Mouse (Mus musculus): ENCODE measurements around the gene Cav3. TPM values are rescaled to one million over a fixed set of nuclear protein-coding genes. Genes with fewer than 3 reads are reported as not detected.

The Cav3 gene
- polyA plus RNA-seq, 1 experiment from 2014 or later: 0.50 TPM

DNA sequence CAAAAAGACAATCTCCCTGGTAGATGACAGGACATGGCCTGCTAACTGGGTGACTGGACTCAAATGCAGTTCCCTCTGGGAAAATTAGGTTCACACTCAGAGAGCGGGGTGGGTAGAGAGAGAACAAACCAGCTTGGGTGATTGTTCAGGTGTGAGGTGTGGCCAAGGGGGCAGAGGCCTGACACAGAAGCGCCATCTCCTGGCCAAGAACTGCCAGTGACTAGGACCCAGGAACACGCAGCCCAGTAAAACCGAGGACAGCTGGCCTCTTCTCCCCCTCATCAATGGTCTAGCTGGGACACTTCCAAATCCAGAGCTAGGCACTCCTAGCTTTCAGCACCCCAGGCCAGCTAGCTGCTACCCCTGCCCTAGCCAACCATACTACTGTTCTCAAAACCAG is 25.0 kb downstream of the Cav3 start:
- no peaks in the 10 kb centered on the region for H3K9me3 ChIP-seq
- 5% methylated on average over 4 of the region's 4 CpGs for WGBS
- H3K9ac ChIP-seq: no peak overlapping the region
- H3K4me1 ChIP-seq (replicated peaks): peaks cover 7% of the 10 kb centered on the region
- H3K27ac ChIP-seq (replicated peaks): no peak overlapping the region
- no peak overlapping the region for H3K4me3 ChIP-seq
- 0 out of 2 replicates have a peak, but pooled peaks have one; percentile 20 for ATAC-seq (ENCODE audit: low read depth)
- H3K4me2 ChIP-seq: no peak overlapping the region
- no peaks in the 10 kb centered on the region for H3K36me3 ChIP-seq
- H3K27me3 ChIP-seq: peaks cover 36% of the 10 kb centered on the region

DNA sequence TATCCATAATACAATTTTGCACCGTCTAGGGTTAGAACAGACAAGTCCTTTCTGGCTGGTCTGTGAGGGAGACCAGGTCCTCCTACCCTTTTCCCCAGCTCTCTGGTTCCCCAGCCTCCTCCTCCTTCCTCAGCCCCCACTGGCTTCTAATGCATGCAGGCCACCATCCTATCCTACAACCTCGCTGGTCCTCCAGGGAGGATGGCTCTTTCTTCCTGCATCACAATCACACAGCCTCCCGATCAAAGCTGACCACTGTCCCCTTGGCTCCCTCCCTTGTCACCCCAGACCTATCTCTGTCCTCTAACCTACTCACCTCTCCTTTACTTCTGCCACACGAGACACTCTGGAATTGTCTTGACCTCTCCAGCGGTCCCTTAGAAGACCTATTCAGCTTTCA is 28.7 kb downstream of the Cav3 start:
- Histone ChIP-seq H3K4me1 (replicated peaks) (peaks cover 22% of the 10 kb centered on the region), H3K9me3 (no peaks in the 10 kb centered on the region), H3K36me3 (no peaks in the 10 kb centered on the region), H3K9ac (no peak overlapping the region), H3K4me3 (no peak overlapping the region), H3K4me2 (no peak overlapping the region), H3K27me3 (peaks cover 70% of the 10 kb centered on the region), H3K27ac (replicated peaks) (no peak overlapping the region)
- no peak for ATAC-seq (ENCODE audit: low read depth)
- 82% methylated on average over 5 of the region's 5 CpGs for WGBS

DNA sequence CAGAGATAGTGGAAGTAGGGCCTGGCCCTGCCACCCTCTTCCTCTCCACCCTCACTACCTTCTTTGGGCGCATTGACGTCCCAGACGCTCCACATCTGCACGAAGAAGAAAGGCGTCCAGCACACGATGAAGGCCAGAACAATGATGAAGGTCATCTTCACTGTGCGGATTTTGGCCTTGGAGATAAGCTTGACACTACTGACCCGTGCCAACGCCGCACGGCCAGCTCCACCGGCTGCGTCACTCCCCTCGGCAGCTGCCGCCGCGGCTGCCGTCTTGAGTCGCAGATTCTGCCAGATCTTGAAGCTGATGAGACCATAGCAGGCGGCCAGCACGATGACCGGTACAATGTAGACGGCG is 29.5 kb downstream of the Cav3 start:
- 36% methylated on average over 24 of the region's 24 CpGs for WGBS
- Histone ChIP-seq H3K4me1 (replicated peaks) (peaks cover 22% of the 10 kb centered on the region), H3K27ac (replicated peaks) (no peak overlapping the region), H3K9me3 (no peaks in the 10 kb centered on the region), H3K36me3 (no peaks in the 10 kb centered on the region), H3K4me3 (peak overlapping the region; percentile 39), H3K4me2 (peak overlapping the region; percentile 70), H3K27me3 (peaks cover 70% of the 10 kb centered on the region), H3K9ac (peak overlapping the region; percentile 52)
- ATAC-seq (ENCODE audit: low read depth): no peak

DNA sequence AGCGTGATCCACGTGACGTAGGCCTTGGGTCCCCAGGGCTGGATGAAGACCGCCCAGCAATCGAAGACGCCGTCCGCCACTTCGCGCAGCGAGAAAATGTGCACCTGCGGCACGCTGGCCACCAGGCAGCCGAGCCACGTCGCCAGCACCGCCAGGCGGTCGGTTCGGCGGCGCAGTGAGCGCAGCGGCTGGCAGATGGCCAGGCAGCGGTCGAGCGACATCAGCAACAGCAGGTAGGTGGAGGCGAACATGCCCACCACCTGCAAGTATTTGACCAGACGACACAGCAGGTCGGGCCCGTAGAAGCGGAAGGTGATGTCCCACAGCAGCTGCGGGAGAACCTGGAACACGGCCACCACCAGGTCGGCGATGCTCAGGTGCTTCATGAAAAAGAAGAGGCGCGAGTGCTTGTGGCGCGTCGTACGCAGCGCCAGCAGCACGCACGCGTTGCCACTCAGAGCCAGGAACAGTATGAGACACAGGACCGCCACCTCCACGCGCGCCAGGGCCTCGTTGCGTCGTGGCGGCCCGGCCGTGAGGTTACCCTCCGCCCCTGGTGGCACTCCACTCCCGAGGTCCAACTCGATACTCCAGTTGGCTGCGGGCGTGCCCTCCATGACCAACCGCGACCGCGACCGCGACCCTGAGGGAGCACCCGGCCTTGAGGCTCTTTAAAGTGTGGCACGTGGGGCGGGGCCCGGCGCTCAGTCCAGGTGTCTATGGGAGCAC is 30.0 kb downstream of the Cav3 start:
- ATAC-seq (ENCODE audit: low read depth): peak; percentile 29; the same call in 1 of the 2 replicates
- peak overlapping the region; percentile 52 for H3K9ac ChIP-seq

DNA sequence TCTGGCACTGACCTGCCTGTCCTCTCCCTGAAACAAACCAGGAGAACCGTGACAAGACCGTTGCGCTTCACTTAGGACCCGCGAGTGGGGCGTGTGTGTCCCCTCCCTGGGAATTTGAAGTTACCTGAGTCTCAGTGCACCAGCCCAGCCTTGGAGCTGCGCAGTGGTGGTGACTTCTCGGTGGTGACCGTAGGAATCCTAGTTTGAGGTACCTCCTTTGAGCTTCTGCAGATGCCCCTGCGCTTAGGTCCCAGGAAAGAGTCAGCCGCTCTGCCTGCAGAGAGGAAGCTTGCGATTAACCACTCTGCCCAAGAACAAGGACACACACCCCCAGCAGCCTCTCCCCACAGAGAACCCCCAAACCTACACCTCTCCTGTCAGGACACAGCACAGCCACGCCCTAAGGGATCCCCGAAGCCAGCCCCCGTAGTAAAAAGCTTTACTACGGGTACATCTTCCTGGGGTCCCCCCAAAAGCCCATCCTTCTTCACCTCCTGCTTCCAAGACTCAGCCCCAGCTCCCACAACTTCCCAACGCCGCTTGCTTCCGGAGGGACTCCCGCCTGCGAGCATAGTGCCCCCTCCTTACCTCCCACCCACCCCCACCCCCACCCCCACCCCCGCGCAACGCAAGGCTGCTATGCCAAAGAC is 30.7 kb downstream of the Cav3 start, which contains the start of gene Oxtr:
Oxtr (minus strand) TSS at position 34 of the 650 bp plus-strand sequence.
- peak; percentile 30 for ATAC-seq (ENCODE audit: low read depth)
- Histone ChIP-seq H3K27ac (replicated peaks) (no peak within 1 kb of the TSS), H3K27me3 (peaks cover 70% of the 10 kb centered on the region), H3K4me3 (peak within 1 kb of the TSS; percentile 39), H3K9me3 (no peaks in the 10 kb centered on the region), H3K36me3 (no peaks in the 10 kb centered on the region), H3K4me2 (peak within 1 kb of the TSS; percentile 70), H3K9ac (peak within 1 kb of the TSS; percentile 65), H3K4me1 (replicated peaks) (peaks cover 28% of the 10 kb centered on the region)
- WGBS: 7% methylated on average over 24 of the region's 24 CpGs

More for the DNA sequence above, 30.0 kb downstream of the Cav3 start:
- no peaks in the 10 kb centered on the region for H3K36me3 ChIP-seq
- 4% methylated on average over 72 of the region's 72 CpGs for WGBS
- peak overlapping the region; percentile 39 for H3K4me3 ChIP-seq
- no peak overlapping the region for H3K27ac ChIP-seq (replicated peaks)
- H3K27me3 ChIP-seq: peaks cover 70% of the 10 kb centered on the region
- peaks cover 22% of the 10 kb centered on the region for H3K4me1 ChIP-seq (replicated peaks)
- peak overlapping the region; percentile 70 for H3K4me2 ChIP-seq
- H3K9me3 ChIP-seq: no peaks in the 10 kb centered on the region

DNA sequence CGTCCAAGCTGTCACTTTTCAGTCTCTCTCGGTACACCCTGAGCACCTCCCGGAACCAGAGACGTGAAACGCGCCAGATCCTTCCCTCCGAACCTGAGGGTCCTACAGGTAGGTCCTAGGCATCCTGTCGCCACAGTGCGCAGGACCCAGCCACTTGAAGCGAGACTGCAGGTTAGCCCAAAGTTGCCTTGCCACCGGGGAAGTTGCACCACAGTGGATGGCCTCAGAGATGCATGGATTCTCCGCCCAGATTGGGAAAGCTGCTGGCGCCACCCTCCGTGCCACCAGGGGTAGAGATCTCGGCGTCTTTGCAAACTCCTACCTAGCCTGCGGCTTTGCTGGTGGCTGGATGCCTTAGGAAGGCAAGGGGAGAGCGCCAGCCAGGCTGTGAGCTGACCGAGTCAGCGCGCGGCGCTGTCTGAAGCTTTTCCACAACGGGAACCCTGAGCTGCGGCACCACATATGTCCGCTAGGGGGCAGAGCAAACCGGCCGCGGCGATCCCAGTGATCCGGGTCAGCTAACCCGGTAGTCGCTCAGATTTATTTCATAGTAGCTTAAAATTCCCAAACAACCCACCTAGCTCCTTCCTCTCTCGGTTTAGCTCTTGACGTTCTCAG is 31.4 kb downstream of the Cav3 start:
- Histone ChIP-seq H3K9me3 (no peaks in the 10 kb centered on the region), H3K4me2 (peak overlapping the region; percentile 70), H3K36me3 (no peaks in the 10 kb centered on the region), H3K27me3 (peaks cover 68% of the 10 kb centered on the region), H3K27ac (replicated peaks) (no peak overlapping the region), H3K4me3 (peak overlapping the region; percentile 39), H3K4me1 (replicated peaks) (peaks cover 28% of the 10 kb centered on the region), H3K9ac (peak overlapping the region; percentile 65)
- peak; percentile 48 for ATAC-seq (ENCODE audit: low read depth)
- WGBS: 2% methylated on average over 35 of the region's 35 CpGs

DNA sequence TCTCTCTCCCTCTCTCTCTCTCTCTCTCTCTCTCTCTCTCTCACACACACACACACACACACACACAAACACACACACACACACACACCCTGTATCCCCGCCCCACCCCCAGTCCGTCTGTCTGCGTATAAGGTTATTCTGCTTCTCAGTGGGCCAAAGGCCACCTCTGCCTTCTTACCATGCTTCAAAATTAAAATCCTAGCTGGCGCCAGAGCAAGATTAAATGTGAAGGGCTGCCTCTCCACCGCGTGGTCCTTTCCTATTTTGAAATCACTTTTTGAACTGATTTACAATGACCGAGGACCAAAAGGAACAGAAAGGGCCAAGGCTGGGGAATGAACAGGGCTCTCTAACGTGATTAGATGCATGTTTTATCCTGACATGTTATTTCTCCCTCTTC is 32.2 kb downstream of the Cav3 start:
- no peaks in the 10 kb centered on the region for H3K36me3 ChIP-seq
- WGBS: 78% methylated on average over 8 of the region's 8 CpGs
- no peak overlapping the region for H3K9ac ChIP-seq
- ATAC-seq (ENCODE audit: low read depth): no peak
- no peaks in the 10 kb centered on the region for H3K9me3 ChIP-seq
- H3K4me3 ChIP-seq: no peak overlapping the region
- no peak overlapping the region for H3K4me2 ChIP-seq
- H3K27ac ChIP-seq (replicated peaks): no peak overlapping the region
- peaks cover 28% of the 10 kb centered on the region for H3K4me1 ChIP-seq (replicated peaks)
- H3K27me3 ChIP-seq: peaks cover 62% of the 10 kb centered on the region

DNA sequence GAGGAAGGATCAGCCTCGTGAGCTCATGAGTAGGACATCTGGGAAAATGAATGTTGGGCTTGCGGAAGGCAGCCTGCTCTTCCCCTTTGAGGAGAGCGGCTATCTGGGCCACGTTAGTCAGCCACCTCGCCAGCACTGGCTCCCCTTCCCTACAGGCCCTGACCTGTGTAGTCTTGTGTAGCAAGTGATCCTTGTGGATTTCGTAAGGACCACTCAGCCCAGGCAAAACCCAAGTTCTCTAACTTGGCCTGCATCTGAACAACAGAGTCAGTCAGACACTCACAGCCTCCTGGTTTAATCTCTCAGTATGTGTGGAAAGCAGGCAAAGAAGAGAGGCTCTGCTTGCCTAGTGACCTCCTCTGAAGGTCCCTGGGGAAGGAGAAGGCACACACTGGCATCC is 33.4 kb downstream of the Cav3 start:
- H3K9me3 ChIP-seq: no peaks in the 10 kb centered on the region
- no peaks in the 10 kb centered on the region for H3K36me3 ChIP-seq
- ATAC-seq (ENCODE audit: low read depth): no peak
- H3K9ac ChIP-seq: no peak overlapping the region
- H3K27ac ChIP-seq (replicated peaks): no peak overlapping the region
- H3K4me1 ChIP-seq (replicated peaks): peaks cover 28% of the 10 kb centered on the region
- H3K4me3 ChIP-seq: no peak overlapping the region
- peaks cover 51% of the 10 kb centered on the region for H3K27me3 ChIP-seq
- no peak overlapping the region for H3K4me2 ChIP-seq
- 91% methylated on average over 6 of the region's 6 CpGs for WGBS

DNA sequence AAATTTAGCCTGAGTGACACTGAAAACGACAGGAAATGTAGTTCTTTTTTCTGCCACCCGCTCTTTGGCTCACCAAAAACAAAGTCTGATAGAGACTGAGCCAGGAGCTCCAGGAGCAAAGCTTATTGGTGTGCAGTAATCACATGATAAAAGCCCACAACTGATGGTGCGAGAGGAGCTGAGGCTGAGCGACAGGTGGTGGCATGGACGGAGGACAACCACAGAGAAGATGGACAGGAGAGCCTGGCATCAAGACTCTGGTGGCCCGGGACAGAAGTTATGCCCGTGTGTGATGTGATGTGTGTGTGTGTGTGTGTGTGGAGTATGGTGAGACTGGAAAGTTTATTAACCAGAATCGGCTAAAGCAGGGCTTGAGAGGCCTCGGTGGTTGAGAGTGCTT is 34.1 kb downstream of the Cav3 start:
- H3K4me2 ChIP-seq: no peak overlapping the region
- no peaks in the 10 kb centered on the region for H3K36me3 ChIP-seq
- H3K4me3 ChIP-seq: no peak overlapping the region
- 94% methylated on average over 9 of the region's 9 CpGs for WGBS
- H3K27ac ChIP-seq (replicated peaks): no peak overlapping the region
- H3K9ac ChIP-seq: no peak overlapping the region
- peaks cover 44% of the 10 kb centered on the region for H3K27me3 ChIP-seq
- ATAC-seq (ENCODE audit: low read depth): no peak
- H3K4me1 ChIP-seq (replicated peaks): peaks cover 28% of the 10 kb centered on the region
- no peaks in the 10 kb centered on the region for H3K9me3 ChIP-seq

DNA sequence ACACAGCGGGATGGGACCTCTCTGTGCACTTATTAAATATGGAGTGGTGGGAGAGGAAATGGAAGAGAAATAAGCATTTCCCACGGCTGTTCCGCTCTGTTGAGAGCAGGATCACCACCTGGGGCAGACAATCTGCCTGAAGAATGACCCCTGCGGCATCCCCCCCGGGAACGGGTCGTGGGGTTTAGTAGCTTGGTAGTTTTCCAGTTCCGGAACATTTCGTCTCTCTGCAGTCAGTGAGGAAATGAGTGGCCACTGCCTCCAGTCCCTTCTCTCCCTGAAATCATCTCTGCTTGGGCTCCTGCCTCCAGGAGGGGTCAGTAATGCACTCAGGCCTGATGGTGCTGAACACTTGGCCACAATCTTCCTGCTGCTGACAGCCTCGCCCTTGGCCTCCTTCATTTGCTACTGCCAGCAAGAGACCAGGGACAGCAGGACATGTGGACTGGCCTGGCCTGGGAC is 35.3 kb downstream of the Cav3 start:
- Histone ChIP-seq H3K27me3 (peaks cover 31% of the 10 kb centered on the region), H3K4me1 (replicated peaks) (peaks cover 18% of the 10 kb centered on the region), H3K4me3 (no peak overlapping the region), H3K9ac (no peak overlapping the region), H3K36me3 (no peaks in the 10 kb centered on the region), H3K27ac (replicated peaks) (no peak overlapping the region), H3K4me2 (no peak overlapping the region), H3K9me3 (no peaks in the 10 kb centered on the region)
- 62% methylated on average over 10 of the region's 10 CpGs for WGBS
- no peak for ATAC-seq (ENCODE audit: low read depth)

DNA sequence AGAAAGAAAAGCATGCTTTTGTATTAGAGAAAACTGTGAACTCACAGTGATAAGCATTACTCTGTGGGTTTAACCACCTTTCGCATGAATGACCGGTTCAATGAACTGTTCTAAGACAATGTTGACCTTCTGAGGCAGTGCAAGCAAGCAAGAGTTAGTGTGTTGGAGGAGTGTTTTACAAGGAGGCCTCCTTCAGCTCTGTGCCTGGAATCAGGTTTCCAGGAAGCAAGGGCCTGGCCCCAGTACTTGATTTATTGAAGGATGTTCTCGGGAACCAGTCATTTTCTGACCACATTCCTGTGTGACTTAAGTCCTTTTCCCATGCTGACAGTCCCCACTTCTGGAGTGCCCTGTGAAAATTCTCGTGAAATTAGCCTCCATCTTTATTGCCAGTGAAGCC is 35.9 kb downstream of the Cav3 start:
- no peak for ATAC-seq (ENCODE audit: low read depth)
- H3K9ac ChIP-seq: no peak overlapping the region
- H3K27ac ChIP-seq (replicated peaks): no peak overlapping the region
- H3K36me3 ChIP-seq: no peaks in the 10 kb centered on the region
- peaks cover 25% of the 10 kb centered on the region for H3K27me3 ChIP-seq
- peaks cover 12% of the 10 kb centered on the region for H3K4me1 ChIP-seq (replicated peaks)
- no peak overlapping the region for H3K4me2 ChIP-seq
- H3K9me3 ChIP-seq: no peaks in the 10 kb centered on the region
- WGBS: 35% methylated on average over 4 of the region's 4 CpGs
- H3K4me3 ChIP-seq: no peak overlapping the region

DNA sequence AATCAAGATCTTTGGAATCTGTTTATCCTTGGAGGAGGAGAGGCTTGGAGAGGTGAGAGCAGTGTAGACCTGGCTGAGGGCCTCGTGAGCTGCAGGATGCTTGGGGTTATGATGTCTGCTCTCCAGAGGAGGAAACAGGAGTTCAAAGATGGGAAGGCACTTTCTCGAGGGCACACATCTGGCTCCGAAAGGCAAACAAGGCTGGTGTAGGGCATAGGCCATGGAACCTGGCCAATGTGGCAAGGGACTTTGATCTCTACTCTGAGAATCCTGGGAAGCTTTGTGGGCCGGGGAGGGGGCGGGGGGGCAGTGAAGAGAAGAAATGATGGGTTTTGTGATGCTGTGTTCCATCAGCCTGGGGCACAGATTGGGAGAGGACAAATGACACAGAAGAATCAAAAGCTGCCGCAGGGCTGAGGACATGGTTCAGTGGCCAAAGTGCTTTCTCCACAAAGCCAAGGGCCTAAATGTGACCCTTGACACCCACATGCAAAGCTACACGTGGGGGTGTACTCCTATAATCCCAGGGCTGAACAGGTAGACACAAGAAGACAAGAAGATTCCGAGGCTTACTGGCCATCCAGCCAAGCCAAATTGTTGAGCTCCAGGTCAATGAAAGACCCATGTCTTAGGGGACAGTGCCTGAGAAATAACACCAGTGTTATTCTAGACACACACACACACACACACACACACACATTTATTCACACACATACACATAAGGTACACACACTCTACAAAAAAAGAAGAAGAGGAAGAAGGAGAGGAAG is 37.2 kb downstream of the Cav3 start:
- Histone ChIP-seq H3K27me3 (peaks cover 16% of the 10 kb centered on the region), H3K4me3 (no peak overlapping the region)
- WGBS: 86% methylated on average over 8 of the region's 8 CpGs

More for the DNA sequence above, 37.2 kb downstream of the Cav3 start:
- ATAC-seq (ENCODE audit: low read depth): no peak
- Histone ChIP-seq H3K9ac (no peak overlapping the region), H3K27ac (replicated peaks) (no peak overlapping the region), H3K4me2 (no peak overlapping the region), H3K9me3 (no peaks in the 10 kb centered on the region), H3K36me3 (no peaks in the 10 kb centered on the region), H3K4me1 (replicated peaks) (peaks cover 6% of the 10 kb centered on the region; the same call in 1 of the 2 replicates)
